8 mouse cellular contexts compared by ENCODE assay signal in the genomic region with DNA sequence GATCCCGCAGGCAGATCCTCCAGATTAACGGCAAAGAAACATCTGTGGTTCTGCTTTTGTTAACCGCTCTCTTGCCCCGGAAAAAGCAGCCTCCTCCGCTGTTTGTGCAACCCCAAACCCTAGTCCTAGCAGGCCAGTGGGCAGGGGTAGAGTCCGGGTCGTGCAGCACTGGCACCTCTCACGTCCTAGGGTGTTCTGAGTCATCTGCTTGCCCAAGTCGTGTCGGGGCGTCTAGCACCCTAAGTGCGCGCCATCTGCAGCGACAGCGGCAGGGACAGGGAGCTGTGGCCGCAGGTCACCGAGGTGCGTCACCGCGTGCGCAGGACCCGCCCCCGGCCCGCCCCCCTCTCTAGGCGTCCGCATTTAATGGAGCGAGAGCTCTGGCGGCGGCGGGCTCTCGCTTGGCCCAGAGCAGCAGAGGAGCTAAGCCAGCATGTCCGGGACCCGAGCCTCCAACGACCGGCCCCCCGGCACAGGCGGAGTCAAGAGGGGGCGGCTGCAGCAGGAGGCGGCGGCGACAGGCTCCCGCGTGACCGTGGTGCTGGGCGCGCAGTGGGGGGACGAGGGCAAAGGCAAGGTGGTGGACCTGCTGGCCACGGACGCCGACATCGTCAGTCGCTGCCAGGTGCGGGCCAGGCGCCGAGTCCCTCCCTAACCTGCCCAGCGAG. TPM values are rescaled to one million over a fixed set of nuclear protein-coding genes. Genes with fewer than 3 reads are reported as not detected.
A peak's percentile ranks its signal among the peaks of the same experiment; 100 is the strongest.
DNase-seq lines count a peak whose midpoint lies in the region; ATAC-seq and TF ChIP-seq lines count a peak whose summit lies in the region.

A gene (plus strand): TSS at position 360 of the 668 bp plus-strand sequence.

- H3K27ac ChIP-seq in ES-Bruce4 (ENCODE audit: insufficient read depth, low read length): no peak within 1 kb of the TSS
- peak within 1 kb of the TSS; percentile 89 for H3K27ac ChIP-seq in bone marrow, adult 2 months (ENCODE audit: control insufficient read depth, insufficient read depth, low read depth, low read length, poor library complexity)

- no peak for ATAC-seq in erythroblast, adult 5-6 weeks (replicated peaks; ENCODE audit: low FRiP score, poor library complexity, severe bottlenecking)
- no peak for ATAC-seq in erythroid progenitor cell, adult 5-6 weeks (replicated peaks; ENCODE audit: low FRiP score, poor library complexity, severe bottlenecking)

- H3K9ac ChIP-seq in ES-Bruce4 (ENCODE audit: low read depth, poor library complexity, severe bottlenecking): peak within 1 kb of the TSS; percentile 46

- no peak for TF ChIP-seq EP300 in ES-Bruce4 (IDR thresholded peaks at IDR 0.05; ENCODE audit: insufficient read depth, low read depth, low read length)

- no peaks in the 10 kb centered on the region for H3K36me3 ChIP-seq in ES-Bruce4 (ENCODE audit: control insufficient read depth, insufficient read depth, low read length, poor library complexity, severe bottlenecking)

- H3K4me3 ChIP-seq in ES-Bruce4 (ENCODE audit: low read depth, low read length): peak within 1 kb of the TSS; percentile 80
- H3K4me3 ChIP-seq in bone marrow, adult 2 months (replicated peaks; ENCODE audit: control insufficient read depth, low read depth, low read length): peak within 1 kb of the TSS; percentile 68

- no peak for TF ChIP-seq CTCF in ES-Bruce4 (IDR thresholded peaks at IDR 0.05; ENCODE audit: low read depth, low read length)
- TF ChIP-seq CTCF in bone marrow, adult 2 months (IDR thresholded peaks at IDR 0.05; ENCODE audit: control insufficient read depth, insufficient read depth, low read length): peak; percentile 21; the same call in 1 of the 2 replicates

- under 1% methylated on average over 55 of the region's 56 CpGs for WGBS in bone marrow, adult 2 months

- no peaks in the 10 kb centered on the region for H3K4me1 ChIP-seq in ES-Bruce4 (ENCODE audit: control insufficient read depth, insufficient read depth, low read length)
- peaks cover 20% of the 10 kb centered on the region for H3K4me1 ChIP-seq in bone marrow, adult 2 months (ENCODE audit: control insufficient read depth, insufficient read depth, low read length)

- peak; percentile 78 to 85 for DNase-seq in heart, postnatal 10 days
- peak; percentile 45 to 76 for DNase-seq in kidney, postnatal 36 days
- DNase-seq in lung, postnatal 10 days: peak; percentile 60
- DNase-seq in ovary, postnatal 10 days (ENCODE audit: low spot score): peak; percentile 36

- no peaks in the 10 kb centered on the region for H3K9me3 ChIP-seq in ES-Bruce4 (replicated peaks; ENCODE audit: control insufficient read depth, insufficient read depth, low read length, poor library complexity, severe bottlenecking)

- intact Hi-C loops in heart, postnatal 10 days (cut with DNase I): loop anchor here (5.0 kb wide), 1 partner anchor 128 kb away; no protein-coding TSS in a partner anchor

- no peaks in the 10 kb centered on the region for H3K27me3 ChIP-seq in ES-Bruce4 (ENCODE audit: control insufficient read depth, insufficient read depth, low read length, poor library complexity, severe bottlenecking)

- no peak for TF ChIP-seq POLR2A in ES-Bruce4 (IDR thresholded peaks at IDR 0.05; ENCODE audit: insufficient read depth, low read length)
- TF ChIP-seq POLR2A in bone marrow, adult 2 months (IDR thresholded peaks at IDR 0.05; ENCODE audit: borderline replicate concordance, control insufficient read depth, low read depth, low read length): peak; percentile 94

RNA-seq across cellular contexts. Expression of the gene that starts here (rescaled TPM):
- 6.6 and 8.7 TPM in 2 replicates for polyA plus RNA-seq in ES-Bruce4 (2011; ENCODE audit: insufficient read depth, insufficient read length, low read depth, missing spikeins)
- 21.0 and 44.8 TPM in 2 replicates for polyA plus RNA-seq in bone marrow, adult 2 months (2011; ENCODE audit: insufficient read depth, insufficient read length, low replicate concordance, missing spikeins)
- 20.5 and 32.3 TPM in 2 replicates for total RNA-seq in erythroblast, adult 5-6 weeks (2015; ENCODE audit: low replicate concordance)
- total RNA-seq in erythroblast, adult 5-6 weeks (2017; ENCODE audit: low replicate concordance): 23.8 and 24.4 TPM in 2 replicates
- total RNA-seq in heart, postnatal 10 days (2021): 100 to 1,000 TPM; 129 to 136 TPM
- total RNA-seq in erythroid progenitor cell, adult 5-6 weeks (2015; ENCODE audit: low replicate concordance): 16.8 and 26.3 TPM in 2 replicates
- 2.0 and 14.9 TPM in 2 replicates for total RNA-seq in erythroid progenitor cell, adult 5-6 weeks (2017; ENCODE audit: low replicate concordance)
